Mouse (Mus musculus): Measurements from ENCODE around the gene Il22ra1.

Il22ra1 gene

GRCm38 (mm10) chr4:135733901-135734300, 5.9 kb downstream of the Il22ra1 start:
- no peak for DNase-seq (ENCODE audit: low spot score)

GRCm38 (mm10) chr4:135736903-135737302, 8.9 kb downstream of the Il22ra1 start:
- no peak for DNase-seq (ENCODE audit: low spot score)

- no peak for DNase-seq (ENCODE audit: low spot score)
These were observed 10.3 kb downstream of the Il22ra1 start for GRCm38 (mm10) chr4:135738237-135738636.

- DNase-seq (ENCODE audit: low spot score) = no peak
These were observed 11.2 kb downstream of the Il22ra1 start for GRCm38 (mm10) chr4:135739148-135739547.

GRCm38 (mm10) chr4:135739672-135740071, 11.7 kb downstream of the Il22ra1 start:
- DNase-seq (ENCODE audit: low spot score) = no peak

GRCm38 (mm10) chr4:135743520-135743919, 15.5 kb downstream of the Il22ra1 start:
- DNase-seq (ENCODE audit: low spot score) = no peak

- no peak for DNase-seq (ENCODE audit: low spot score)
These were observed 16.9 kb downstream of the Il22ra1 start for GRCm38 (mm10) chr4:135744726-135745448.

GRCm38 (mm10) chr4:135745613-135746012, 17.6 kb downstream of the Il22ra1 start:
- no peak for DNase-seq (ENCODE audit: low spot score)

GRCm38 (mm10) chr4:135750896-135751295, 22.9 kb downstream of the Il22ra1 start:
- DNase-seq (ENCODE audit: low spot score) = no peak

- DNase-seq (ENCODE audit: low spot score) = no peak
These were observed 24.3 kb downstream of the Il22ra1 start for GRCm38 (mm10) chr4:135752106-135752778.

- DNase-seq (ENCODE audit: low spot score) = no peak
These were observed 24.8 kb downstream of the Il22ra1 start for GRCm38 (mm10) chr4:135752779-135753164.

- DNase-seq (ENCODE audit: low spot score) = no peak
These were observed 30.4 kb downstream of the Il22ra1 start for GRCm38 (mm10) chr4:135758331-135758730.

- DNase-seq (ENCODE audit: low spot score) = no peak
These were observed 30.9 kb downstream of the Il22ra1 start for GRCm38 (mm10) chr4:135758825-135759224.

GRCm38 (mm10) chr4:135759356-135759976, 31.5 kb downstream of the Il22ra1 start, which contains the start of gene Myom3:
TSS of gene Myom3 (plus strand) at chr4:135759715.
- DNase-seq (ENCODE audit: low spot score) = no peak

GRCm38 (mm10) chr4:135761048-135761447, 33.1 kb downstream of the Il22ra1 start:
- DNase-seq (ENCODE audit: low spot score) = no peak

GRCm38 (mm10) chr4:135761569-135761968, 33.6 kb downstream of the Il22ra1 start:
- DNase-seq (ENCODE audit: low spot score) = no peak

- DNase-seq (ENCODE audit: low spot score) = no peak
These were observed 34.4 kb downstream of the Il22ra1 start for GRCm38 (mm10) chr4:135762251-135762906.

GRCm38 (mm10) chr4:135764700-135765099, 36.7 kb downstream of the Il22ra1 start:
- no peak for DNase-seq (ENCODE audit: low spot score)

GRCm38 (mm10) chr4:135765707-135766106, 37.7 kb downstream of the Il22ra1 start:
- no peak for DNase-seq (ENCODE audit: low spot score)

GRCm38 (mm10) chr4:135766976-135767375, 39.0 kb downstream of the Il22ra1 start:
- DNase-seq (ENCODE audit: low spot score) = no peak

GRCm38 (mm10) chr4:135768572-135769526, 40.9 kb downstream of the Il22ra1 start:
- DNase-seq (ENCODE audit: low spot score) = peak; percentile 6
